Mouse (Mus musculus) CH12.LX (cell line): Measurements from ENCODE around the gene Mansc1. TPM values are rescaled to one million over a fixed set of nuclear protein-coding genes. Genes with fewer than 3 reads are reported as not detected.

Experiments used
- DNase-seq: peaks from one replicate; pipeline ENCODE4 v3.0.0-alpha.2; 2013; ENCODE audit errors: extremely low read depth
- H3K27ac ChIP-seq: 2 replicates; pipeline ENCODE4 v1.5.1; 2012; ENCODE audit warnings: low read depth, mild to moderate bottlenecking, control low read depth, moderate library complexity; ENCODE audit not compliant: insufficient read depth
- H3K27me3 ChIP-seq: replicated peaks from 2 replicates; pipeline ENCODE3; 2012; ENCODE audit warnings: inconsistent platforms
- H3K36me3 ChIP-seq, 2 experiments: replicated peaks in 1 of 2; 2 replicates each; pipeline versions ENCODE3 to v1.6.1; 2012; ENCODE audit warnings: inconsistent platforms in 1 of 2, low read length in 1 of 2, mild to moderate bottlenecking in 1 of 2, mixed read lengths in 1 of 2, moderate library complexity in 1 of 2; ENCODE audit not compliant: control insufficient read depth in 1 of 2, insufficient read depth in 1 of 2
- H3K4me1 ChIP-seq, 2 experiments: 2 replicates each; pipeline ENCODE4 v1.6.1; 2012; ENCODE audit warnings: inconsistent platforms in 1 of 2, moderate library complexity in 1 of 2; ENCODE audit not compliant: insufficient read depth in 2 of 2, control insufficient read depth in 1 of 2
- H3K4me2 ChIP-seq: 2 replicates; pipeline ENCODE4 v1.6.1; 2012; ENCODE audit warnings: low read depth, mild to moderate bottlenecking, control low read depth; ENCODE audit not compliant: poor library complexity, insufficient read depth, severe bottlenecking
- H3K4me3 ChIP-seq, 3 experiments: fragments of 150-350 bp in 1 of 3; sonication (generic) in 1 of 3; replicated peaks in 1 of 3; 2 replicates each; pipeline versions ENCODE3 to v1.5.1; 2011 to 2012; ENCODE audit warnings: low read depth in 2 of 3, low read length in 2 of 3, mild to moderate bottlenecking in 2 of 3, moderate library complexity in 2 of 3, control low read depth in 1 of 3, improper control_type of control experiment in 1 of 3, inconsistent platforms in 1 of 3, mixed read lengths in 1 of 3; ENCODE audit not compliant: poor library complexity in 1 of 3
- H3K79me2 ChIP-seq: replicated peaks from 2 replicates; pipeline ENCODE4 v1.6.1; 2012; ENCODE audit warnings: mild to moderate bottlenecking, moderate library complexity; ENCODE audit not compliant: control insufficient read depth, poor library complexity, insufficient read depth, severe bottlenecking; ENCODE audit errors: extremely low read depth
- H3K9ac ChIP-seq: 2 replicates; pipeline ENCODE4 v1.6.1; 2012; ENCODE audit warnings: low read depth, mild to moderate bottlenecking, control low read depth, moderate library complexity; ENCODE audit not compliant: insufficient read depth
- H3K9me3 ChIP-seq: replicated peaks from 2 replicates; pipeline ENCODE3; 2012; ENCODE audit warnings: low read length, inconsistent platforms, mixed read lengths
- BHLHE40 ChIP-seq: IDR thresholded peaks from 2 replicates; pipeline ENCODE4 v1.6.1; 2011; ENCODE audit warnings: mild to moderate bottlenecking, low read depth, low read length, improper control_type of control experiment
- CHD2 ChIP-seq: IDR thresholded peaks from 2 replicates; pipeline ENCODE4 v1.6.1; 2011; ENCODE audit warnings: low read length, improper control_type of control experiment
- CTCF ChIP-seq, 2 experiments: IDR thresholded peaks in 1 of 2; conservative IDR thresholded peaks in 1 of 2; 2 replicates each; pipeline ENCODE4 v1.5.1; 2011 to 2012; ENCODE audit warnings: low read depth in 2 of 2, low read length in 2 of 2, improper control_type of control experiment in 1 of 2, inconsistent platforms in 1 of 2, mild to moderate bottlenecking in 1 of 2, moderate library complexity in 1 of 2
- ETS1 ChIP-seq: conservative IDR thresholded peaks from 2 replicates; pipeline ENCODE4 v1.6.1; 2012; ENCODE audit warnings: low read depth, mild to moderate bottlenecking, inconsistent platforms, low read length, improper control_type of control experiment, moderate library complexity
- IRF4 ChIP-seq: IDR thresholded peaks from 2 replicates; pipeline ENCODE4 v1.6.1; 2014; ENCODE audit warnings: low read depth, mild to moderate bottlenecking, inconsistent platforms, low read length, improper control_type of control experiment
- JUN ChIP-seq: IDR thresholded peaks from 2 replicates; pipeline ENCODE4 v1.6.1; 2011; ENCODE audit warnings: low read depth, mild to moderate bottlenecking, low read length, improper control_type of control experiment, moderate library complexity; ENCODE audit not compliant: insufficient read depth
- MAFK ChIP-seq: IDR thresholded peaks from 2 replicates; pipeline ENCODE4 v1.6.1; 2011; ENCODE audit warnings: low read length, improper control_type of control experiment; ENCODE audit not compliant: insufficient replicate concordance
- MAZ ChIP-seq: IDR thresholded peaks from 2 replicates; pipeline ENCODE4 v1.6.1; 2012; ENCODE audit warnings: low read depth, mild to moderate bottlenecking, inconsistent platforms, low read length, improper control_type of control experiment, moderate library complexity
- MEF2A ChIP-seq: IDR thresholded peaks from 2 replicates; pipeline ENCODE4 v1.6.1; 2014; ENCODE audit warnings: low read depth, mild to moderate bottlenecking, inconsistent platforms, low read length, improper control_type of control experiment, borderline replicate concordance
- NRF1 ChIP-seq: IDR thresholded peaks from 2 replicates; pipeline ENCODE4 v1.6.1; 2014; ENCODE audit warnings: low read depth, mild to moderate bottlenecking, inconsistent platforms, low read length, improper control_type of control experiment, moderate library complexity
- POLR2A ChIP-seq: IDR thresholded peaks from 2 replicates; pipeline ENCODE4 v1.6.1; 2011; ENCODE audit warnings: low read depth, mild to moderate bottlenecking, improper control_type of control experiment, low read length
- POLR2AphosphoS2 ChIP-seq: IDR thresholded peaks from 2 replicates; pipeline ENCODE4 v1.6.1; 2011; ENCODE audit warnings: low read depth, low read length, improper control_type of control experiment
- RAD21 ChIP-seq: IDR thresholded peaks from 2 replicates; pipeline ENCODE4 v1.6.1; 2011; ENCODE audit warnings: low read depth, mild to moderate bottlenecking, low read length, improper control_type of control experiment, moderate library complexity
- RCOR1 ChIP-seq: conservative IDR thresholded peaks from 2 replicates; pipeline ENCODE4 v1.6.1; 2012; ENCODE audit warnings: low read depth, mild to moderate bottlenecking, inconsistent platforms, low read length, improper control_type of control experiment
- SMC3 ChIP-seq: IDR thresholded peaks from 2 replicates; pipeline ENCODE4 v1.6.1; 2011; ENCODE audit warnings: low read depth, low read length, improper control_type of control experiment
- USF1 ChIP-seq: IDR thresholded peaks from 2 replicates; pipeline ENCODE4 v1.6.1; 2014; ENCODE audit warnings: low read depth, mild to moderate bottlenecking, inconsistent platforms, low read length, improper control_type of control experiment
- USF2 ChIP-seq: conservative IDR thresholded peaks from 2 replicates; pipeline ENCODE4 v1.6.1; 2011; ENCODE audit warnings: low read depth, low read length, improper control_type of control experiment
- dilution Hi-C: fragments of 300-500 bp; cut with MboI; formaldehyde crosslinking; loops from 2 replicates; pipeline ENCODE4 v1.14.3; 2020; ENCODE audit warnings: low sequenced_read_pairs; ENCODE audit not compliant: extremely low pct_unique_long_range_greater_than_20kb, extremely low pct_ligation_motif_present
- in situ Hi-C: fragments of 300-500 bp; cut with MboI; formaldehyde crosslinking; loops from 3 replicates; pipeline ENCODE4 v1.14.3; 2019; ENCODE audit warnings: low sequenced_read_pairs, low pct_ligation_motif_present, low pct_unique_long_range_greater_than_20kb, mixed read lengths
- polyA plus RNA-seq: library from polyadenylated mRNA; unstranded; fragments of >175 nt; gene quantifications from 2 replicates; pipeline ENCODE4 v1.2.1, GENCODE M21; 2012; ENCODE audit warnings: low read depth; ENCODE audit not compliant: insufficient read length
- total RNA-seq, 2 experiments: library from RNA; depleted of rRNA; stranded (reverse); fragments of 300-350 nt in 1 of 2; fragments of >200 nt in 1 of 2; gene quantifications; 2 replicates each; pipeline ENCODE4 v1.2.3; 2012 to 2014

Gene Mansc1
- total and polyA plus RNA-seq, 3 experiments: not detected

GRCm38 (mm10) chr6:134621552-134621949, 10.7 kb downstream of the Mansc1 start:
- no peaks in the 10 kb centered on the region for H3K79me2 ChIP-seq

GRCm38 (mm10) chr6:134620846-134621551, 11.3 kb downstream of the Mansc1 start:
- TF ChIP-seq MAFK: no peak
- peak; percentile 34 for TF ChIP-seq RAD21
- no peak for TF ChIP-seq USF1
- TF ChIP-seq JUN: no peak
- no peak for TF ChIP-seq USF2
- TF ChIP-seq RCOR1: no peak
- TF ChIP-seq MAZ: no peak
- TF ChIP-seq IRF4: no peak
- TF ChIP-seq CTCF (conservative IDR thresholded peaks at IDR 0.05 in 1 of 2, IDR thresholded peaks at IDR 0.05 in 1 of 2; ENCODE audit: low read depth in 2 of 2, low read length in 2 of 2): peak; percentile 59 to 69
- TF ChIP-seq NRF1: no peak
- TF ChIP-seq SMC3: peak; percentile 43
- no peak for TF ChIP-seq ETS1
- dilution Hi-C loops: no loop called here
- Histone ChIP-seq H3K27ac (no peak overlapping the region), H3K9ac (no peak overlapping the region), H3K27me3 (no peaks in the 10 kb centered on the region), H3K36me3 (no peaks in the 10 kb centered on the region), H3K4me2 (no peak overlapping the region), H3K79me2 (no peaks in the 10 kb centered on the region), H3K9me3 (no peaks in the 10 kb centered on the region), H3K4me3 (no peak overlapping the region), H3K4me1 (no peaks in the 10 kb centered on the region)
- in situ Hi-C loops: loop anchor here (25.0 kb wide), 1 partner anchor 659 kb away; no protein-coding TSS in a partner anchor
- peak; percentile 42 for DNase-seq

More at GRCm38 (mm10) chr6:134621552-134621949, 10.7 kb downstream of the Mansc1 start:
- no peaks in the 10 kb centered on the region for H3K4me1 ChIP-seq
- TF ChIP-seq POLR2AphosphoS2 (no peak), SMC3 (no peak), CHD2 (no peak), NRF1 (no peak), POLR2A (no peak), RCOR1 (no peak), BHLHE40 (no peak), MEF2A (no peak), USF1 (no peak), ETS1 (no peak)
- H3K27me3 ChIP-seq: peaks cover under 1% of the 10 kb centered on the region
- dilution Hi-C loops (no loop called here), in situ Hi-C loops (loop anchor here (25.0 kb wide), 1 partner anchor 659 kb away; no protein-coding TSS in a partner anchor)
- no peaks in the 10 kb centered on the region for H3K36me3 ChIP-seq
- no peak overlapping the region for H3K4me3 ChIP-seq
- no peak for DNase-seq
- no peak overlapping the region for H3K27ac ChIP-seq
- no peak overlapping the region for H3K9ac ChIP-seq
- no peaks in the 10 kb centered on the region for H3K9me3 ChIP-seq
- no peak overlapping the region for H3K4me2 ChIP-seq
